Mouse (Mus musculus): Measurements from ENCODE around the gene Ttn.

DNA sequence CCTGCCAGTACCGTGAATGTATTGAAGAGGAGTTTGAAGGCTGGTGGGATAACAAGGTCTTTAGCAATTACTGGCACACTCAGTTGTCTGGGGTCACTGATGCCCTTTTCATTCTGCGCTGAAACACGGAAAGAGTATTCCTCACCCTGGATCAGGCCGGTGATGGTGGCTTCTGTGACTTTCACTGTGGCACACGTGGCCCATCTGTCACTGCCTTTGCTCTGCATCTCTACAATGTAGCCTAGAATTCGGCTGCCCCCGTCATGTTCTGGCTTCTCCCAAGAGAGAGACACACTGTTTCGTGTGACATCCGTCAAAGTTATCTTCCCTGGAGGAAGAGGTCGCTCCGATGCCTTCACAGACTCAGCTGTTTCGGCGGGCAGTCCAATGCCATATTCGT lies 233.7 kb downstream of the Ttn start:
- TF ChIP-seq CTCF (IDR thresholded peaks at IDR 0.05; ENCODE audit: borderline replicate concordance, insufficient read depth, low read length) (no peak), POLR2A (IDR thresholded peaks at IDR 0.05; ENCODE audit: low read depth, low read length) (no peak)
